Mouse (Mus musculus) thymus, postnatal 25 days (tissue): ENCODE results near the gene Clec4a4.
"Not testable (repeated sequence)": the region's sequence is repeated elsewhere in the genome, so short reads cannot be mapped to it uniquely, and the experiment has no call there.

Source experiments
- DNase-seq: peaks from one replicate; pipeline ENCODE4 v3.0.0; 2022

Clec4a4 gene

GRCm38 (mm10) chr6:122989876-122990437 lies at the start of gene Clec4a4:
Gene Clec4a4, plus strand, starts transcription at chr6:122990367.
- no peak for DNase-seq

- DNase-seq = no peak
Observed at GRCm38 (mm10) chr6:122946760-122947159, 43.4 kb upstream of the Clec4a4 start.

DNA sequence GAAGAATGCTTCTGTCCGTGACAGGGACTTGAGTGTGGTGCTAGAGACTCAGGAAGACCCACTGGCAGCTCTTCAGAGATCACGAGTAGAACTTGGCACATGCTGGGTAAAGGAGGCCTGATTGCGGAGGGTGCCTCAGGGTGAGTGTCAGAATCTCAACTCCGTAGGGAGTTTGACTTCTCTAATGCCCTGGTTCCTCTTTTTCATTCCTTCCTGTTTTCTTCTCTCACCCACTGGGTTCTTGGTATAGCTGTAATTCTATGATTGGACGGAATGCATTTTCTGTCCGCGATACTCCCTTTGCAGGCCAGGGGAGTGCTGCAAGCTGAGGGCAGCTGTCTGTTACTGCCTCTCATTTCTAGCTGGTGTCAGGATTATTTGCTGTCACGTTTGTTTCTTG lies 37.8 kb upstream of the Clec4a4 start, which contains the start of gene Clec4a3:
TSS of gene Clec4a3 (plus strand) at position 115 of the 400 bp plus-strand sequence.
- no peak for DNase-seq

GRCm38 (mm10) chr6:122964562-122964961 lies 25.6 kb upstream of the Clec4a4 start:
- no peak for DNase-seq

DNA sequence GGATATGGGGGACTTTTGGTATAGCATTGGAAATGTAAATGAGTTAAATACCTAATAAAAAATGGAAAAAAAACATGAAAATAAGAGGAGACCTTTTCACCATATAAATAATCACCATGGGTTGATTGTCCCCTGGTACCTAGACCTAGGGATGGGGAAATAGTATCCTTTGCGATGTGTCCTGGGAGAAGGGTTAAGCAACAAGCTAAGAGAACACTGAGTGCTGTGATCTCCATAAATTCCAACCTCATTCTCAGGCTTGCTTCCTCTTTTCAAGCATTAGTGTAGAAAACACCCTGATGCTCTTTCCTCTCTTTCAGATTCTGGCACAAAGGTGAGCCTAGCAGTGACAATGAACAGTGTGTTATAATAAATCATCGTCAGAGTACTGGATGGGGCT lies 21.1 kb upstream of the Clec4a4 start:
- DNase-seq = no peak

DNA sequence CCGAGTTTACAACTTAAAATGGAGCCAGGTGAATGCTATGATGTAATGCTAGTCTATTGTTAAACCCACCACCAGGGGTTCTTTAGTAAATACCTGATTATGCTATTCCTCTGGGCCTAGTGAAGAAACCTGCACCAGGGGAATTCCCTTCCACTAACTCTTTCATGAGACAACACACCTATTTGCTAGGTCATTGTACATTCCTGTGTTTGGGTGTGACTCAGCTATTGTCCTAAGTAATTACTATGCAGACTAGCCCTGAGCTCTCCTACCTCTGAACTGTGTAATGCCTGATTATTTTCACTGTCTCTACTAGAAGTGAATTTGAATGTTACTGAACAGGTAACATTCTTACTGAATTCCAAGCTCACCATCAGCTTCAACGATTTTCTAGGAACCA lies 14.5 kb downstream of the Clec4a4 start:
- DNase-seq = not testable (repeated sequence)

DNA sequence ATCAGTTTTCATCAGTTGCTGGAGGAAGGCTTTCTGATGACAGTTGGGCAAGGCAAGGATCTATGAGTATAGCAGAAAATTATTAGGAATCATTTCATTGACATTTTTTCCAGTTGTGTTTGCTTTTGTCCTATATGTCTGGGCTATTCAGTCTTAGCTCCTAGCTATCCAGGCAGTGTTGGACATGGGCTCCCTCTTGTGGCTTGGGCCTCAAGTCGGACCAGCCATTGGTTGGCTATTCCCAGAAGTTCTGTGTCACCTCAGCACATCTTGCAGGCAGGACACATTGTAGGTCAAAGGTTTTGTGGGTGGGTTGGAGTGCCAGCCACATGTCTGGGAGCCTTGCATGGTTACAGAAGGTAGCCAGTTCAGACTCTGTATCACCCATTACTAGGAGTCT lies 15.4 kb downstream of the Clec4a4 start:
- no peak for DNase-seq

- DNase-seq = no peak
Observed at GRCm38 (mm10) chr6:123049742-123050372, 59.7 kb downstream of the Clec4a4 start, which contains the start of gene Clec4b1. Gene Clec4b1, plus strand, starts transcription at chr6:123049962.
